Mouse (Mus musculus) forebrain, embryonic 13.5 days (tissue): ENCODE measurements around the gene Ccdc84. TPM values are rescaled to one million over a fixed set of nuclear protein-coding genes. Genes with fewer than 3 reads are reported as not detected.
A peak's percentile ranks its signal among the peaks of the same experiment; 100 is the strongest.

ENCODE experiments used
- ATAC-seq: fragments of 200-750 bp; cut with Nextera tagmentation; 2 replicates; pipeline ENCODE4 v1.8.0; 2017
- H3K27ac ChIP-seq: fragments of 300-500 bp; sonication (generic); 2 replicates; pipeline ENCODE4 v1.5.1; 2015; ENCODE audit warnings: inconsistent platforms, mild to moderate bottlenecking, moderate library complexity
- H3K27me3 ChIP-seq: fragments of 300-500 bp; sonication (generic); 2 replicates; pipeline ENCODE4 v1.6.1; 2015; ENCODE audit warnings: mild to moderate bottlenecking, inconsistent platforms
- H3K36me3 ChIP-seq: fragments of 300-500 bp; sonication (generic); 2 replicates; pipeline ENCODE4 v1.6.1; 2015; ENCODE audit warnings: mild to moderate bottlenecking, inconsistent platforms; ENCODE audit not compliant: poor library complexity, severe bottlenecking
- H3K4me1 ChIP-seq: fragments of 300-500 bp; sonication (generic); 2 replicates; pipeline ENCODE4 v1.6.1; 2015; ENCODE audit warnings: inconsistent platforms
- H3K4me2 ChIP-seq: fragments of 300-500 bp; sonication (generic); 2 replicates; pipeline ENCODE4 v1.6.1; 2015; ENCODE audit warnings: inconsistent platforms, mild to moderate bottlenecking, moderate library complexity
- H3K4me3 ChIP-seq: fragments of 300-500 bp; sonication (generic); 2 replicates; pipeline ENCODE4 v1.5.1; 2015; ENCODE audit warnings: mild to moderate bottlenecking, inconsistent platforms
- H3K9ac ChIP-seq: fragments of 300-500 bp; sonication (generic); 2 replicates; pipeline ENCODE4 v1.6.1; 2015; ENCODE audit warnings: mild to moderate bottlenecking, inconsistent platforms
- H3K9me3 ChIP-seq: fragments of 300-500 bp; sonication (generic); replicated peaks from 2 replicates; pipeline ENCODE4 v1.6.1; 2016; ENCODE audit warnings: inconsistent platforms
- WGBS: fragments of 180-500 bp; shearing (Covaris S2); methylation state at CpG from one replicate; pipeline ENCODE4 v1.1.7; 2015; 5-methylcytosine and 5-hydroxymethylcytosine counted together
- polyA plus RNA-seq: library from polyadenylated mRNA; unstranded; fragments of >200 nt; fragmentation: Nextera tagmentation; extraction: Ambion mirVana; gene quantifications from 2 replicates; pipeline ENCODE4 v1.2.1, GENCODE M21; 2015

Gene Ccdc84
- polyA plus RNA-seq, 1 experiment from 2014 or later: 30.3 TPM

DNA sequence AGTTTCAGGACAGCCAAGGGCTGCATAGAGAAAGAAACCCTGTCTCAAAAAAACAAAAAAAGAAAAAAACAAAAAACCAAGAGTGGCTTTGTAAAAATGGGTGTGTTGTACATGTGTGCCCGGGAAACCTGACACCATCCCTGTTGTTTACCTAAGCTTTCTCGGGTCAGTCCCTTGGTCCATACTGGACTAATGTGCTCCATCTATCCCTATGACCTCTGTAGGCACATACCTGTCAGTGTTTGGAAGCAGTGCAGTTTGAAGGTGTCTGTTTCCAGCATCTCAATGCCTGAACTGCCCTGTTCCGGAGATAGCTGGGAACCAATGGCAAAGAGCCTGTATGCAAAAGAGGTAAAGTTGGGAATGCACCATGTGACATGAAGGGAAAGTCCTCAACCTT lies 13.4 kb downstream of the Ccdc84 start:
- ATAC-seq: no peak
- Histone ChIP-seq H3K4me2 (no peak overlapping the region), H3K4me3 (no peak overlapping the region), H3K36me3 (peaks cover 66% of the 10 kb centered on the region), H3K9ac (no peak overlapping the region), H3K9me3 (no peaks in the 10 kb centered on the region), H3K27ac (no peak overlapping the region), H3K27me3 (no peaks in the 10 kb centered on the region), H3K4me1 (peaks cover 29% of the 10 kb centered on the region)
- 81% methylated on average over 3 of the region's 3 CpGs for WGBS

DNA sequence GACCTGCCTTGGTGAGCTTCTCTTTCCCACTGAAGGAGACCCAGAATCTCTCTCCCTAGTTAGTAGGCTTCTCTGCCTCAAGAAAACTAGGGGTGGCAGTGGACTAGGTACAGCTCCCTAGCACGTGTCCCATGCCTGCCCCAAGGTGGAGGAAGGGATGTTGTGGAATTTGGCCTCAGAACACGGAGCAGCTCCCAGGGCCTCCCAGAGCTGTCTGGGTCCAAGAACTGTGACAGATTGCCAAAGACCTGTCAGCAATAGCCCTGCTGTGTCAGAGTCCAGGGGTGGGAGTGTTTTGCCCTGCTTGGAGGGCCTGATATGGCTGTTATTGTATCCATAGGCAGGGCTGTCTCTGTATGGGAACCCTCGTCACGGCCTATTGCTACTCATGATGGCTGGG lies 17.3 kb downstream of the Ccdc84 start:
- no peaks in the 10 kb centered on the region for H3K27me3 ChIP-seq
- 91% methylated on average over 4 of the region's 4 CpGs for WGBS
- ATAC-seq: no peak
- peaks cover 63% of the 10 kb centered on the region for H3K36me3 ChIP-seq
- H3K4me3 ChIP-seq: no peak overlapping the region
- no peak overlapping the region for H3K27ac ChIP-seq
- H3K9ac ChIP-seq: no peak overlapping the region
- H3K4me1 ChIP-seq: peaks cover 28% of the 10 kb centered on the region
- no peaks in the 10 kb centered on the region for H3K9me3 ChIP-seq
- H3K4me2 ChIP-seq: no peak overlapping the region

- WGBS: 91% methylated on average over 6 of the region's 6 CpGs
- ATAC-seq: no peak
These were observed 18.6 kb downstream of the Ccdc84 start for GRCm38 (mm10) chr9:44399795-44400114.

GRCm38 (mm10) chr9:44399114-44399794 lies 19.1 kb downstream of the Ccdc84 start:
- no peaks in the 10 kb centered on the region for H3K9me3 ChIP-seq
- no peaks in the 10 kb centered on the region for H3K27me3 ChIP-seq
- 84% methylated on average over 13 of the region's 13 CpGs for WGBS
- no peak overlapping the region; the same call in 1 of the 2 replicates for H3K27ac ChIP-seq
- H3K4me2 ChIP-seq: no peak overlapping the region
- H3K4me1 ChIP-seq: peaks cover 18% of the 10 kb centered on the region
- peaks cover 53% of the 10 kb centered on the region for H3K36me3 ChIP-seq
- H3K4me3 ChIP-seq: no peak overlapping the region
- no peak for ATAC-seq
- H3K9ac ChIP-seq: no peak overlapping the region

More at GRCm38 (mm10) chr9:44399795-44400114, 18.6 kb downstream of the Ccdc84 start:
- no peak overlapping the region; the same call in 1 of the 2 replicates for H3K27ac ChIP-seq
- H3K4me1 ChIP-seq: peaks cover 20% of the 10 kb centered on the region
- H3K4me2 ChIP-seq: no peak overlapping the region
- no peak overlapping the region for H3K9ac ChIP-seq
- H3K36me3 ChIP-seq: peaks cover 58% of the 10 kb centered on the region
- no peaks in the 10 kb centered on the region for H3K27me3 ChIP-seq
- no peaks in the 10 kb centered on the region for H3K9me3 ChIP-seq
- no peak overlapping the region for H3K4me3 ChIP-seq

DNA sequence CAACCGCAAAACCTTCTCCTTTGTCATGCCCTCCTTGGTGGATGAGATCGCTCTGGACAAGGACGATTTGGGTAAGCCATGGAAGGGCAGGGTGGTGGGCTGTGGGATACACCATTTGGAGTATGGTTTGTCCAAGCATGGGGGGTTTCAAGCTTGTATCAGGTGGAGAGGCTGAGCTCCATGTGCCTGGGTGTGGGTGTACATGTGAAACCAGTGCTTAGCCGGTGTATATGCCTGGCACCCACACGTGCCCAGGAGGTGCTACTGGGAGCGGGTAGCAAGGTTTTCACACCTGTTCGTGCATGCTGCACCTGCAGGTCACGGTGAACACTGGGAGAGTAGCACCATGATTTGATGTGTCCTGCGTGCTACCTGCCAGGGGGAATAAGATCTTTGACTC lies 19.8 kb downstream of the Ccdc84 start:
- Histone ChIP-seq H3K36me3 (peaks cover 46% of the 10 kb centered on the region), H3K27ac (no peak overlapping the region), H3K9me3 (no peaks in the 10 kb centered on the region), H3K4me1 (peaks cover 18% of the 10 kb centered on the region), H3K4me3 (no peak overlapping the region), H3K27me3 (no peaks in the 10 kb centered on the region), H3K9ac (0 out of 2 replicates have a peak overlapping the region, but pooled peaks have one; percentile 85), H3K4me2 (peak overlapping the region; percentile 99)
- no peak for ATAC-seq
- 82% methylated on average over 9 of the region's 9 CpGs for WGBS

GRCm38 (mm10) chr9:44398087-44398486 lies 20.3 kb downstream of the Ccdc84 start:
- WGBS: 17% methylated on average over 4 of the region's 4 CpGs
- Histone ChIP-seq H3K4me2 (peak overlapping the region; percentile 99), H3K4me1 (peaks cover 18% of the 10 kb centered on the region), H3K4me3 (peak overlapping the region; percentile 70), H3K36me3 (peaks cover 41% of the 10 kb centered on the region), H3K27ac (no peak overlapping the region), H3K27me3 (no peaks in the 10 kb centered on the region), H3K9ac (peak overlapping the region; percentile 85), H3K9me3 (no peaks in the 10 kb centered on the region)
- ATAC-seq: no peak

- peak within 1 kb of the TSS; percentile 99 for H3K4me2 ChIP-seq
- H3K4me3 ChIP-seq: peak within 1 kb of the TSS; percentile 70
- under 1% methylated on average over 42 of the region's 43 CpGs for WGBS
- H3K27me3 ChIP-seq: no peaks in the 10 kb centered on the region
- H3K4me1 ChIP-seq: peaks cover 18% of the 10 kb centered on the region
- ATAC-seq: peak; percentile 97
- no peaks in the 10 kb centered on the region for H3K9me3 ChIP-seq
- peak within 1 kb of the TSS; percentile 85 for H3K9ac ChIP-seq
- peaks cover 30% of the 10 kb centered on the region for H3K36me3 ChIP-seq
- peak within 1 kb of the TSS; percentile 74 for H3K27ac ChIP-seq
These were observed 21.5 kb downstream of the Ccdc84 start, which contains the start of gene Slc37a4 for GRCm38 (mm10) chr9:44396684-44397411. Gene Slc37a4, plus strand, starts transcription at chr9:44396852.

DNA sequence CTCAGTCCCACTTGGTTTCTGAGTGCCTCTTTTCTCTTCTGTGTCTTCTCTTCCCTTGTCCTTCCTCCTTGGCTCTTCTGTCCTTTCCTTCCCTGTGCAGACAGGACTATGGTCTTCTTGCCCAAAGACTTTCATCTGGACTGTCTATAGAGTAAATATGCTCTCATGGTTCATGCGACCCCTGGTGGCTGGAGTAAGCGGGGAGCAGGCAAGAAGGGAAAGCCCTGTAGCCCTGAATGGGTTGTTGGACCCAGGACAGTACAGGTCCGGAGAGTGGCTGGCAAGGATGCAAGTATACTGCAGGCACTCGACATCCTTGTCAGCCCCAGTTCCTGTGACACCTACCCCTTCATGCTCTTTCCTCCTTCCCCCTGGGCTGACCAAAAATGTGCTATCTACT lies 26.9 kb downstream of the Ccdc84 start:
- peaks cover 53% of the 10 kb centered on the region for H3K36me3 ChIP-seq
- no peak overlapping the region for H3K4me3 ChIP-seq
- 43% methylated on average over 4 of the region's 4 CpGs for WGBS
- no peaks in the 10 kb centered on the region for H3K4me1 ChIP-seq
- no peak overlapping the region for H3K27ac ChIP-seq
- no peaks in the 10 kb centered on the region for H3K27me3 ChIP-seq
- 0 out of 2 replicates have a peak, but pooled peaks have one; percentile 51 for ATAC-seq
- no peak overlapping the region for H3K4me2 ChIP-seq
- H3K9ac ChIP-seq: no peak overlapping the region
- no peaks in the 10 kb centered on the region for H3K9me3 ChIP-seq

- Histone ChIP-seq H3K27me3 (no peaks in the 10 kb centered on the region), H3K4me2 (no peak overlapping the region), H3K27ac (no peak overlapping the region), H3K9ac (no peak overlapping the region), H3K4me1 (no peaks in the 10 kb centered on the region), H3K36me3 (peaks cover 75% of the 10 kb centered on the region), H3K4me3 (no peak overlapping the region), H3K9me3 (no peaks in the 10 kb centered on the region)
- 59% methylated on average over 8 of the region's 8 CpGs for whole genome bisulfite sequencing
- ATAC-seq: no peak
These were observed 29.1 kb downstream of the Ccdc84 start for GRCm38 (mm10) chr9:44389273-44389672.

DNA sequence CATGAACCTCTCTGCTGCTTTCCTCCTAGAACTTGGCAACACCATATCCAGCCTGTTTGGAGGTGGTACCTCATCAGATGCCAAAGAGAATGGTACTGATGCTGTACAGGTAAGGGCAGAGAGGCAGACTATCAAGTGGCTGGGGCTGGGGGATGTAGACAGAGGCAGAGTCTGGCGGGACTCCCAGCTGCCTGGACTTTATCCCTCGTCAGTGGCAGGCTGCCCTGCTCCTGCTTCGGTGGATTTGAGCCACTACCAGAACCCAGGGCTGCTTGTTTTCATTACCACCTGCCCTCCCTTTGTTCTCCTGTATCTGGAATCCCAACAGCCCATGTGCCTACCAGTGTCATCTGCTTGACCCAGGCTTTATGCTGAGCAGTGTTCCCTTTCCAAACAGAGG lies 31.1 kb downstream of the Ccdc84 start:
- Histone ChIP-seq H3K27ac (no peak overlapping the region), H3K9me3 (no peaks in the 10 kb centered on the region), H3K36me3 (peaks cover 96% of the 10 kb centered on the region), H3K4me2 (no peak overlapping the region), H3K27me3 (no peaks in the 10 kb centered on the region), H3K4me3 (no peak overlapping the region), H3K9ac (no peak overlapping the region), H3K4me1 (no peaks in the 10 kb centered on the region)
- no peak for ATAC-seq
- WGBS: 94% methylated on average over 3 of the region's 3 CpGs

DNA sequence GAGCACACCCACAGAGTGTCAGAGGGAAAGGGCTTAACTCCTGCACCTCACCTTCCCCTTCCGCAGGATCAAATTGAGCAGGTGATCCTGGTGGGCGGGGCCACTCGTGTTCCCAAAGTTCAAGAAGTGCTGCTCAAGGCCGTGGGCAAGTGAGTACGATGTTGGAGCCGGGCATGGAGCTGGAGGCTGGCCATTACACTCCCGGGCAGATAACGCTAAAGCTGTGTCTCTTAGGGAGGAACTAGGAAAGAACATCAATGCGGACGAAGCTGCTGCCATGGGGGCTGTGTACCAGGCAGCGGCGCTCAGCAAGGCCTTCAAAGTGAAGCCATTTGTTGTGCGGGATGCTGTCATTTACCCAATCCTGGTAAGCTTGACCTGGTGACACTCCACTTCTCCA lies 33.8 kb downstream of the Ccdc84 start:
- no peak for ATAC-seq
- Histone ChIP-seq H3K9me3 (no peaks in the 10 kb centered on the region), H3K4me3 (no peak overlapping the region), H3K4me1 (peaks cover 11% of the 10 kb centered on the region), H3K4me2 (no peak overlapping the region), H3K9ac (no peak overlapping the region), H3K36me3 (peaks cover 91% of the 10 kb centered on the region), H3K27ac (no peak overlapping the region), H3K27me3 (no peaks in the 10 kb centered on the region)
- 94% methylated on average over 13 of the region's 13 CpGs for WGBS

- H3K4me1 ChIP-seq: peaks cover 21% of the 10 kb centered on the region
- peak overlapping the region; percentile 90 for H3K4me3 ChIP-seq
- H3K4me2 ChIP-seq: peak overlapping the region; percentile 93
- no peaks in the 10 kb centered on the region for H3K9me3 ChIP-seq
- H3K36me3 ChIP-seq: peaks cover 43% of the 10 kb centered on the region
- peak overlapping the region; percentile 98 for H3K9ac ChIP-seq
- no peaks in the 10 kb centered on the region for H3K27me3 ChIP-seq
- peak overlapping the region; percentile 81 for H3K27ac ChIP-seq
- ATAC-seq: no peak; the same call in 1 of the 2 replicates
- 13% methylated on average over 15 of the region's 15 CpGs for WGBS
These were observed 38.5 kb downstream of the Ccdc84 start for GRCm38 (mm10) chr9:44379862-44380261.
